Mouse (Mus musculus) heart, embryonic 12.5 days (tissue): Measurements from ENCODE around the gene Egln1. TPM values are rescaled to one million over a fixed set of nuclear protein-coding genes. Genes with fewer than 3 reads are reported as not detected.

Experiments
- ATAC-seq: fragments of 200-750 bp; cut with Nextera tagmentation; 2 replicates; pipeline ENCODE4 v1.8.0; 2017; ENCODE audit warnings: moderate TSS enrichment, moderate library complexity; ENCODE audit not compliant: insufficient number of reproducible peaks, low FRiP score
- H3K27ac ChIP-seq: fragments of 300-500 bp; sonication (generic); 2 replicates; pipeline ENCODE4 v1.5.1; 2016; ENCODE audit warnings: mild to moderate bottlenecking, moderate library complexity; ENCODE audit not compliant: poor library complexity, severe bottlenecking
- H3K27me3 ChIP-seq: fragments of 300-500 bp; sonication (generic); replicated peaks from 2 replicates; pipeline ENCODE4 v1.6.1; 2016; ENCODE audit warnings: mild to moderate bottlenecking, moderate library complexity
- H3K36me3 ChIP-seq: fragments of 300-500 bp; sonication (generic); 2 replicates; pipeline ENCODE4 v1.6.1; 2016; ENCODE audit warnings: mild to moderate bottlenecking, moderate library complexity
- H3K4me1 ChIP-seq: fragments of 300-500 bp; sonication (generic); replicated peaks from 2 replicates; pipeline ENCODE4 v1.6.1; 2016; ENCODE audit warnings: mild to moderate bottlenecking
- H3K4me2 ChIP-seq: fragments of 300-500 bp; sonication (generic); 2 replicates; pipeline ENCODE4 v1.6.1; 2016; ENCODE audit warnings: mild to moderate bottlenecking, moderate library complexity
- H3K4me3 ChIP-seq: fragments of 300-500 bp; sonication (generic); 2 replicates; pipeline ENCODE4 v1.5.1; 2016; ENCODE audit warnings: mild to moderate bottlenecking
- H3K9ac ChIP-seq: fragments of 300-500 bp; sonication (generic); 2 replicates; pipeline ENCODE4 v1.6.1; 2016; ENCODE audit warnings: mild to moderate bottlenecking, moderate library complexity
- H3K9me3 ChIP-seq: fragments of 300-500 bp; sonication (generic); replicated peaks from 2 replicates; pipeline ENCODE4 v1.6.1; 2016; ENCODE audit warnings: mild to moderate bottlenecking, moderate library complexity
- WGBS: fragments of 180-500 bp; shearing (Covaris S2); methylation state at CpG from one replicate; pipeline ENCODE4 v1.1.7; 2016; 5-methylcytosine and 5-hydroxymethylcytosine counted together
- polyA plus RNA-seq: library from polyadenylated mRNA; unstranded; fragments of >200 nt; fragmentation: Nextera tagmentation; extraction: Ambion mirVana; gene quantifications from 2 replicates; pipeline ENCODE4 v1.2.1, GENCODE M21; 2016

Egln1 gene
- polyA plus RNA-seq, 1 experiment from 2014 or later, result 16.5 TPM

DNA sequence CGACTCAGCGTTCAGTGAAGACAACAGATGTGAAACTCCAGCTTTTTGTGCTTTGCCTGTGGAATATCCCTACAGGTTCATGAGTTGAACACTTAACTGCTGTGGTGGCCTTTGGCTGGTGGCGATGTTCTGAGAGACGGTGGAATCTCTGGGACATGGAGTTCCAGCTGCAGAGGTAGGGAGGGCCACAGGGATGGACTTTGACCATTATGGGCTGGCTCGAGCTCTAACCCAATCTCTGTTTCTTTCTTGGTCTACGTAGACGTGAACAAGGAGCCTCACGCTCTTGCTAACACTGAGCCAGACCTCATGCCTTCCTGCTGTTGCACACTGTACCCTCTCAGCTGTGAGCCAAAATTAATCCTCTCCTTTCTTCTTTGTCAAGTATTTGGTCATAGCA, 15.8 kb upstream of the Egln1 start:
- H3K36me3 ChIP-seq, result no peaks in the 10 kb centered on the region
- no peak overlapping the region for H3K27ac ChIP-seq
- 84% methylated on average over 8 of the region's 8 CpGs for WGBS
- H3K9ac ChIP-seq, result no peak overlapping the region
- 0 out of 2 replicates have a peak, but pooled peaks cover 4% of the 10 kb centered on the region for H3K27me3 ChIP-seq
- H3K9me3 ChIP-seq, result no peaks in the 10 kb centered on the region
- ATAC-seq, result no peak
- H3K4me3 ChIP-seq, result no peak overlapping the region
- no peak overlapping the region for H3K4me2 ChIP-seq
- peaks cover 15% of the 10 kb centered on the region for H3K4me1 ChIP-seq

DNA sequence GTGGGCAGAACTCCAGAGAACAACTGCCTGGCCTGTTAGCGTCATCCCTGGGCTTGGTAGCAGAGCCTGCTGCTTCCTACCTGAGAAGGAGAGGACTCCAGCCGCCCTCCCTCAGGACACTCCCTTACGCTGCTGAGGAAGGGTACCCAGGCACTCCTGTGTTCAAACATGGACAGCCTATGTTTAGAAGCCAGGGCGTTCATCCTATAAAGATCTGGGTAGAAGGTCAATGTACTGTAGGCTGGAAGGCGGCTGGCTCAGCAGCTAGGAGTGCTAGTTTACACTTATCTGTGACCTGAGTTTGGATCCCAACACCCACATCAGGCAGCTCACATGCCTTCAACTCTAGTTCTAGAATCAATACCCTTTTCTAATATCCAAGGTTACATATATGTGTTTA, 14.1 kb upstream of the Egln1 start:
- no peak overlapping the region for H3K27ac ChIP-seq
- H3K4me3 ChIP-seq, result no peak overlapping the region
- H3K27me3 ChIP-seq, result no peaks in the 10 kb centered on the region
- H3K9me3 ChIP-seq, result no peaks in the 10 kb centered on the region
- ATAC-seq, result no peak
- H3K4me1 ChIP-seq, result peaks cover 25% of the 10 kb centered on the region
- H3K9ac ChIP-seq, result no peak overlapping the region
- no peak overlapping the region for H3K4me2 ChIP-seq
- 77% methylated on average over 5 of the region's 5 CpGs for WGBS
- H3K36me3 ChIP-seq, result no peaks in the 10 kb centered on the region

DNA sequence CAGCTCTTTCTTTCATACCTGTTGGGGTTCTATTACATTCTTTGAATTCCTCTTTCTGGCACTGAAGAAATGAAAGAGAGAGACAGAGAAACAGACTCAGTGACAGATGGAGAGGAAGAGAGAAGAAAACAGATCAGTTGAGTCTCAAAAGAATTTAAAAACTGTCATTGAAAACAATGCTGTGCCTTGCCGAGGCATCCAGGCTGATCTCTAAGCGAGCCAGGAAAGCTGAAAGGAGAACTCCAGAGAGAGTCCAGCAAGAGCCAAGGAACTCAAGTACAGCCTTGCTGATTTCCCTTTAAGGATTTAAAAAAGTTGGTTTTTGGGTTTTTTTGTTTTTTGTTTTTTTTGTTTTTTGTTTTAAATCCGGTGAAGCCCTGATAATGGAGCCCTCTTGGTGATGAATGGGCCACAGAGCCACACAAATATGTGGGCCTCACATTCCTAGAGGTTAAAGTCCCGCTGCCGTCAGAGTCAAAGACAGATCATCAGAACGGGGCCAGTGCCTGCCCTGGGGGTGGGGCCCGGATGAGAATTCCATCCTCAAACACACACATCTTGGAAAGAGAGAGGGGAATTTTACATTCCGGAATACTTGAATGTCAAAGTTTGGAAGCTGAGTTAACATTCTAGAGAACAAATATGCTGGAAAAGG, 11.2 kb upstream of the Egln1 start:
- Histone ChIP-seq H3K9ac (no peak overlapping the region), H3K36me3 (no peaks in the 10 kb centered on the region), H3K4me1 (peaks cover 27% of the 10 kb centered on the region), H3K27me3 (no peaks in the 10 kb centered on the region), H3K4me3 (no peak overlapping the region), H3K4me2 (peak overlapping the region; percentile 16; the same call in 1 of the 2 replicates), H3K27ac (peak overlapping the region; percentile 43; the same call in 1 of the 2 replicates), H3K9me3 (no peaks in the 10 kb centered on the region)
- ATAC-seq, result no peak
- 18% methylated on average over 8 of the region's 8 CpGs for WGBS

GRCm38 (mm10) chr8:124959462-124960225, 10.5 kb upstream of the Egln1 start:
- Histone ChIP-seq H3K27me3 (no peaks in the 10 kb centered on the region), H3K36me3 (no peaks in the 10 kb centered on the region), H3K4me2 (peak overlapping the region; percentile 16; the same call in 1 of the 2 replicates), H3K4me3 (no peak overlapping the region), H3K9ac (no peak overlapping the region), H3K4me1 (peaks cover 28% of the 10 kb centered on the region), H3K27ac (peak overlapping the region; percentile 43; the same call in 1 of the 2 replicates), H3K9me3 (no peaks in the 10 kb centered on the region)
- ATAC-seq, result no peak
- 50% methylated on average over 8 of the region's 8 CpGs for WGBS

GRCm38 (mm10) chr8:124954572-124955082, 5.5 kb upstream of the Egln1 start:
- no peaks in the 10 kb centered on the region for H3K9me3 ChIP-seq
- H3K27me3 ChIP-seq, result no peaks in the 10 kb centered on the region
- H3K4me2 ChIP-seq, result no peak overlapping the region
- 50% methylated on average over 8 of the region's 8 CpGs for WGBS
- H3K9ac ChIP-seq, result no peak overlapping the region
- H3K27ac ChIP-seq, result no peak overlapping the region
- peaks cover 35% of the 10 kb centered on the region for H3K4me1 ChIP-seq
- ATAC-seq, result no peak
- no peaks in the 10 kb centered on the region for H3K36me3 ChIP-seq
- H3K4me3 ChIP-seq, result no peak overlapping the region

GRCm38 (mm10) chr8:124953188-124953587, 4.1 kb upstream of the Egln1 start:
- H3K4me3 ChIP-seq, result no peak overlapping the region
- no peak overlapping the region for H3K4me2 ChIP-seq
- WGBS, result 69% methylated on average over 7 of the region's 7 CpGs
- peaks cover 23% of the 10 kb centered on the region for H3K4me1 ChIP-seq
- H3K9me3 ChIP-seq, result no peaks in the 10 kb centered on the region
- H3K27ac ChIP-seq, result no peak overlapping the region; the same call in 1 of the 2 replicates
- H3K36me3 ChIP-seq, result no peaks in the 10 kb centered on the region
- H3K27me3 ChIP-seq, result no peaks in the 10 kb centered on the region
- no peak for ATAC-seq
- no peak overlapping the region for H3K9ac ChIP-seq

DNA sequence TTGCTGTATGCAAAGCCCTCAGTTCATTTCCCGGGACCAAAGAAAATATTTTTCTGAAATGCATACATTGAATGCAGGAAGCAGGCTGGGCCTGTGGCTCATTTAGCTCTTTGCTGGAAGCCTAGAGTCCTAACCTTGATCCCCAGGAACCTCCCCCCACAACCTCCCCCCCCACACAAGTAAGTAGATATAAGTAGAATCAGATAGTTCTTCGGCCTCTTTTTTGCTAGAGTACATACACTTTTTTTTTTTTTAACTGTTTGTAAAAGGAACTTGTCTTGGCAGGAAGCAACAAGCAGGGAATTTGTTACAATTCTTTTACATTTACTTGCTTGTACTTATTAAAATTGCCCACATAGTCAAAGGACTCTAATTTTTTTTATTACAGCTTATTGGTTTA, 1.7 kb upstream of the Egln1 start:
- H3K27ac ChIP-seq, result 0 out of 2 replicates have a peak overlapping the region, but pooled peaks have one; percentile 17
- H3K9ac ChIP-seq, result peak overlapping the region; percentile 96
- H3K9me3 ChIP-seq, result no peaks in the 10 kb centered on the region
- no peak for ATAC-seq
- H3K27me3 ChIP-seq, result no peaks in the 10 kb centered on the region
- peak overlapping the region; percentile 83 for H3K4me2 ChIP-seq
- peaks cover 36% of the 10 kb centered on the region for H3K4me1 ChIP-seq
- peak overlapping the region; percentile 99; the same call in 1 of the 2 replicates for H3K4me3 ChIP-seq
- 68% methylated on average over 2 of the region's 2 CpGs for WGBS
- H3K36me3 ChIP-seq, result no peaks in the 10 kb centered on the region

DNA sequence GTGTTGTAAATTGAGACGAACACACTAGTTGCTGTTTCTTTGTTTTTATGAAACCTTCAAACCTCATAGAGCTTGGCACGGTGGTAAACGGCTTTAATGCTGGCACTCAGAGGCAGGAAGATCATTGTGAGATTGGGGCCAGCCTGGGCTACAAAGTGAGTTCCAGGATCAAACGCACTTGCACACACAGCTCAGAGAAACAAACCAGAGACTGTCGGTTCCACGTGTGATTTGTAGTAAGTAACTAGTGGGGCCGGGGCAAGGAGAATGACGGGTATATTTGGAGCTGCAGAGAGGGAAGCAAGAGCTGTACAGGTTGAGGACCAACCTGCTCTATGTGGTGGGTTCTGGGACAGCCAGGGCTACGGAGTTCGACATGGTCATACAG, 939 bp upstream of the Egln1 start:
- ATAC-seq, result no peak
- no peaks in the 10 kb centered on the region for H3K27me3 ChIP-seq
- no peaks in the 10 kb centered on the region for H3K36me3 ChIP-seq
- H3K4me1 ChIP-seq, result peaks cover 44% of the 10 kb centered on the region
- H3K4me2 ChIP-seq, result peak overlapping the region; percentile 83
- 35% methylated on average over 10 of the region's 10 CpGs for WGBS
- no peaks in the 10 kb centered on the region for H3K9me3 ChIP-seq
- peak overlapping the region; percentile 99 for H3K27ac ChIP-seq
- peak overlapping the region; percentile 99 for H3K4me3 ChIP-seq
- H3K9ac ChIP-seq, result peak overlapping the region; percentile 96

DNA sequence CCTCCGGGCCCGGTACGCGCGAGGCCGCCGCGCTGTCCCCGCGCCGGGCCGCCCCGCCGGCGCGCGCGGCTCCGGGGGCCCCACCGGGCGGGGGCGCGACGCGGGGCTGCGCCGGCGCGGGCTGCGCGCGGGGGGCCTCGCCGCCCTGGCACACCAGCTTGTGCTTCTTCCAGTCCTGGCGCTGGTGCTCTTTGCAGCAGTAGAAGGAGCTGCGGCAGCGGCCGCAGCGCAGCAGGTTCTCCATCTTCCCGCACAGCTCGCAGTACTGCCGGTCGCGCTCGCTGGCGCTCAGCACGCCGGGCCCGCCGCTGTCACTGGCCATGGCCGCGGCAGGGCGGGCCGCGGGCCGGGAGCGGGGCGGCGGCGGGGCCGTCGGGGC, 402 bp downstream of the Egln1 start:
- Histone ChIP-seq H3K4me2 (peak overlapping the region; percentile 83), H3K4me1 (peaks cover 48% of the 10 kb centered on the region), H3K9ac (peak overlapping the region; percentile 100), H3K27ac (peak overlapping the region; percentile 99), H3K9me3 (no peaks in the 10 kb centered on the region), H3K27me3 (no peaks in the 10 kb centered on the region), H3K36me3 (no peaks in the 10 kb centered on the region), H3K4me3 (peak overlapping the region; percentile 99)
- peak; percentile 57 for ATAC-seq
- WGBS, result 10% methylated on average over 62 of the region's 62 CpGs

DNA sequence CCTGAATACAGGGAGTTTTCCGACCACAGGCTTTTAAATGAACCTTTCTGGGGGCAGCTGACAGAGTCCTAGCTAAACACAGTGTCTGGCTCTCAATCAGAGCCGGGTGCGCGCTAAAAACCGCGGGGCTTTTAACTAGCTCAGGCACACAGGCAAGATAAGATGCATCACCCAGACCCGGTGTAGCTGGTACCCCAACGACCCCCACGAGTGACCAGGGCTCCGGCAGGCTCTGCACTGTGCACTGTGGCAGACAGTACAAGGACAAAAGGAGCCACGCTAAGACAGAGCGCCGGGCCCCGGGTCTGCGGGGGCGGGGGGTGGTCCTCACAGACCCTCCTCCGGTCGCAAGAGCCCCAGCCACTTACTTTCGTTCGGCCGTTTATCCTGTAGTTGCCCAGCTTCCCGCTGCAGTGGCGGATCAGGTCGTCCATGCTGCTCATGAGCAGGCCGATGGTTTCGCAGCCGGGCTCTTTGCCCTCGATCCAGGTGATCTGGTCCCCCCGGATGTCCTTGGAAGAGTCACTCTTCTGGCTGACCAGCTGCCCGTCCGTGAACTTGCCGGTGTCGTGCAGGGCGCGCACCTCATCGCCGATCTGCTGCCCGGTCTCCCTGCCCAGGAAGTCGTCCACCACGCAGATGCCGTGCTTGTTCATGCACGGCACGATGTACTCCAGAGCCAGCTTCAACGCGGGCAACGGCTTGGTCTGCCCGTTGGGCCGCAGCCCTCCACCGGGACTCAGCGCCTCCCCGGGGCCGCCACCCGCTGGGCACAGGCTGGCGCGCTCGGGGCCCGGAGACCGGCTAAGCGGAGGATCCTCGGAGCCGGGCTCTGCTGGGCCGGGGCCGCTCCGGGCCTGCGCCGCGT, 1.0 kb downstream of the Egln1 start:
- Histone ChIP-seq H3K27me3 (no peaks in the 10 kb centered on the region), H3K4me3 (peak overlapping the region; percentile 99), H3K36me3 (no peaks in the 10 kb centered on the region), H3K4me2 (peak overlapping the region; percentile 83), H3K4me1 (peaks cover 46% of the 10 kb centered on the region), H3K9me3 (no peaks in the 10 kb centered on the region), H3K9ac (peak overlapping the region; percentile 100), H3K27ac (peak overlapping the region; percentile 99)
- WGBS, result under 1% methylated on average over 67 of the region's 67 CpGs
- 0 out of 2 replicates have a peak, but pooled peaks have one; percentile 10 for ATAC-seq
